Mouse (Mus musculus) CH12.LX (cell line): ENCODE measurements around the gene Dhx33.

ENCODE experiments used
- BHLHE40 ChIP-seq: IDR thresholded peaks from 2 replicates; pipeline ENCODE4 v1.6.1; 2011; ENCODE audit warnings: mild to moderate bottlenecking, low read depth, low read length, improper control_type of control experiment
- CHD1 ChIP-seq: IDR thresholded peaks from 2 replicates; pipeline ENCODE4 v1.6.1; 2012; ENCODE audit warnings: low read depth, low read length, improper control_type of control experiment, inconsistent platforms
- CHD2 ChIP-seq: IDR thresholded peaks from 2 replicates; pipeline ENCODE4 v1.6.1; 2011; ENCODE audit warnings: low read length, improper control_type of control experiment
- CTCF ChIP-seq, 2 experiments: IDR thresholded peaks in 1 of 2; conservative IDR thresholded peaks in 1 of 2; 2 replicates each; pipeline ENCODE4 v1.5.1; 2011 to 2012; ENCODE audit warnings: low read depth in 2 of 2, low read length in 2 of 2, improper control_type of control experiment in 1 of 2, inconsistent platforms in 1 of 2, mild to moderate bottlenecking in 1 of 2, moderate library complexity in 1 of 2
- E2F4 ChIP-seq: IDR thresholded peaks from 2 replicates; pipeline ENCODE4 v1.6.1; 2011; ENCODE audit warnings: low read depth, low read length, improper control_type of control experiment; ENCODE audit not compliant: insufficient replicate concordance
- EP300 ChIP-seq: IDR thresholded peaks from 2 replicates; pipeline ENCODE4 v1.6.1; 2011; ENCODE audit warnings: low read length, improper control_type of control experiment
- HCFC1 ChIP-seq: IDR thresholded peaks from 2 replicates; pipeline ENCODE4 v1.6.1; 2012; ENCODE audit warnings: low read depth, mild to moderate bottlenecking, inconsistent platforms, low read length, improper control_type of control experiment
- MAZ ChIP-seq: IDR thresholded peaks from 2 replicates; pipeline ENCODE4 v1.6.1; 2012; ENCODE audit warnings: low read depth, mild to moderate bottlenecking, inconsistent platforms, low read length, improper control_type of control experiment, moderate library complexity
- MEF2A ChIP-seq: IDR thresholded peaks from 2 replicates; pipeline ENCODE4 v1.6.1; 2014; ENCODE audit warnings: low read depth, mild to moderate bottlenecking, inconsistent platforms, low read length, improper control_type of control experiment, borderline replicate concordance
- POLR2A ChIP-seq: IDR thresholded peaks from 2 replicates; pipeline ENCODE4 v1.6.1; 2011; ENCODE audit warnings: low read depth, mild to moderate bottlenecking, improper control_type of control experiment, low read length
- RAD21 ChIP-seq: IDR thresholded peaks from 2 replicates; pipeline ENCODE4 v1.6.1; 2011; ENCODE audit warnings: low read depth, mild to moderate bottlenecking, low read length, improper control_type of control experiment, moderate library complexity
- TBP ChIP-seq: conservative IDR thresholded peaks from 2 replicates; pipeline ENCODE4 v1.6.1; 2011; ENCODE audit warnings: low read depth, low read length, improper control_type of control experiment
- USF1 ChIP-seq: IDR thresholded peaks from 2 replicates; pipeline ENCODE4 v1.6.1; 2014; ENCODE audit warnings: low read depth, mild to moderate bottlenecking, inconsistent platforms, low read length, improper control_type of control experiment

GRCm38 (mm10) chr11:71029403-71030118, 25.3 kb upstream of the Dhx33 start:
- TF ChIP-seq TBP (no peak), POLR2A (no peak), MAZ (no peak), CHD2 (no peak), E2F4 (no peak), EP300 (no peak), CTCF (conservative IDR thresholded peaks at IDR 0.05 in 1 of 2, IDR thresholded peaks at IDR 0.05 in 1 of 2; ENCODE audit: low read depth in 2 of 2, low read length in 2 of 2) (no peak; a peak in 1 of 4 replicates), USF1 (no peak), RAD21 (no peak; the same call in 1 of the 2 replicates), HCFC1 (no peak), BHLHE40 (no peak), MEF2A (no peak), CHD1 (no peak)
